Mouse (Mus musculus) midbrain, embryonic 10.5 days (tissue): ENCODE data around the gene Stradb. TPM values are rescaled to one million over a fixed set of nuclear protein-coding genes. Genes with fewer than 3 reads are reported as not detected.

Source experiments
- DNase-seq: peaks from one replicate; pipeline ENCODE4 v3.0.0-alpha.2; 2017; ENCODE audit warnings: low spot score
- H3K27ac ChIP-seq: fragments of 300-500 bp; sonication (generic); replicated peaks from 2 replicates; pipeline ENCODE4 v1.5.1; 2016; ENCODE audit warnings: mild to moderate bottlenecking
- H3K27me3 ChIP-seq: fragments of 300-500 bp; sonication (generic); 2 replicates; pipeline ENCODE4 v1.6.1; 2016; ENCODE audit warnings: low read depth, mild to moderate bottlenecking; ENCODE audit not compliant: poor library complexity, severe bottlenecking
- H3K36me3 ChIP-seq: fragments of 300-500 bp; sonication (generic); 2 replicates; pipeline ENCODE4 v1.6.1; 2016; ENCODE audit warnings: mild to moderate bottlenecking, moderate library complexity
- H3K4me1 ChIP-seq: fragments of 300-500 bp; sonication (generic); 2 replicates; pipeline ENCODE4 v1.6.1; 2016
- H3K4me3 ChIP-seq: fragments of 300-500 bp; sonication (generic); 2 replicates; pipeline ENCODE4 v1.5.1; 2016; ENCODE audit warnings: mild to moderate bottlenecking, moderate library complexity
- H3K9me3 ChIP-seq: fragments of 300-500 bp; sonication (generic); replicated peaks from 2 replicates; pipeline ENCODE4 v1.6.1; 2016; ENCODE audit warnings: mild to moderate bottlenecking
- WGBS: fragments of 180-500 bp; shearing (Covaris S2); methylation state at CpG from one replicate; pipeline ENCODE4 v1.1.7; 2016; 5-methylcytosine and 5-hydroxymethylcytosine counted together
- polyA plus RNA-seq: library from polyadenylated mRNA; unstranded; fragments of >200 nt; fragmentation: Nextera tagmentation; extraction: Ambion mirVana; gene quantifications from 2 replicates; pipeline ENCODE4 v1.2.1, GENCODE M21; 2016

Gene Stradb
- polyA plus RNA-seq, 1 experiment from 2014 or later: 26.8 TPM

- no peak for DNase-seq
- no peak overlapping the region for H3K27ac ChIP-seq
- no peaks in the 10 kb centered on the region for H3K27me3 ChIP-seq
- H3K4me1 ChIP-seq: peaks cover 66% of the 10 kb centered on the region
- WGBS: 77% methylated on average over 5 of the region's 5 CpGs
- H3K4me3 ChIP-seq: no peak overlapping the region
- no peaks in the 10 kb centered on the region for H3K36me3 ChIP-seq
- no peaks in the 10 kb centered on the region for H3K9me3 ChIP-seq
These were observed 3.3 kb upstream of the Stradb start for GRCm38 (mm10) chr1:58970054-58970453.

DNA sequence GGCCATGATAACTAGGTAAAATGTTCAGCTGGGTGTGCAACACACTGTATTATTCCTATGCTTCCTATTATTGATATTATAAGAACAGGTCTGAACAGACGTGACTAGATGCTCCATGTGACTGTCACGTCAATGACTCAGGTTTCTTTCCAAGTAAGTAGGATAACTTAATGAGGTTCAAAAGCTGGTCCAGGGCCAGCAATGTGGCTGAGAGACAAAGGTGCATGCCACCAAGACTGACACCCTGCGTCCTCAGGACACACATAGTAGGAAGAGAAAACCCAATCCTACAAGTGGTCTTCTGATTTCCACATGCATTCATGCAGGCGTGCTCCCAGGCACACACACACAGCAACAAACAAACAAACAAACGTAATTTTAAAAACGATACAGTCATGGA lies 2.2 kb upstream of the Stradb start:
- Histone ChIP-seq H3K27me3 (no peaks in the 10 kb centered on the region), H3K4me3 (no peak overlapping the region), H3K9me3 (no peaks in the 10 kb centered on the region), H3K4me1 (peaks cover 66% of the 10 kb centered on the region), H3K27ac (no peak overlapping the region), H3K36me3 (no peaks in the 10 kb centered on the region)
- WGBS: 90% methylated on average over 6 of the region's 6 CpGs
- no peak for DNase-seq

GRCm38 (mm10) chr1:58972851-58973365 lies 414 bp upstream of the Stradb start:
- no peaks in the 10 kb centered on the region for H3K27me3 ChIP-seq
- peak overlapping the region; percentile 76 for H3K4me3 ChIP-seq
- H3K36me3 ChIP-seq: no peaks in the 10 kb centered on the region
- H3K27ac ChIP-seq: peak overlapping the region; percentile 92
- DNase-seq: no peak
- H3K4me1 ChIP-seq: peaks cover 55% of the 10 kb centered on the region
- WGBS: under 1% methylated on average over 28 of the region's 28 CpGs
- no peaks in the 10 kb centered on the region for H3K9me3 ChIP-seq

DNA sequence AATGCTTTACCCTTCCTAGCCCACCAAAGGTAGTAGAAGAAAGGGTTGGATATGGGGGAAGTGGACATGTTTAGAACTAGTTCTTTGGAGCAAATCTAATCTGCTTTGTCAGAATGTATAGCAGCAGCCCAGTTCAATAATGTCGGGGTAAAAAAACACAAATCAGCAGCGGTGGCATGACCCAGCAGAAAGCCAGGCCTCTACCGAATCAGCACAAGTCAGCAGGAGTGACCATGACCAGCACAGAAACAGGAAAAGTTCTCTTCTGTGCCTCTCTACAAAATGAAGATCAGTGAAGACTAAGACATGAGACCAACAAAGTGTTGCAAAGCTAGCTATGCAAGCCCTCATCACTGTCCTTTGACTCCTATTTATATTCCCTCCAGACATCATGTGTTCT lies 9.0 kb downstream of the Stradb start:
- Histone ChIP-seq H3K36me3 (peaks cover 21% of the 10 kb centered on the region), H3K4me3 (no peak overlapping the region), H3K9me3 (no peaks in the 10 kb centered on the region), H3K4me1 (no peaks in the 10 kb centered on the region), H3K27ac (no peak overlapping the region), H3K27me3 (no peaks in the 10 kb centered on the region)
- no peak for DNase-seq
- WGBS: 88% methylated on average over 3 of the region's 3 CpGs

- no peak overlapping the region for H3K27ac ChIP-seq
- 86% methylated on average over 5 of the region's 5 CpGs for WGBS
- no peak overlapping the region for H3K4me3 ChIP-seq
- no peaks in the 10 kb centered on the region for H3K27me3 ChIP-seq
- H3K36me3 ChIP-seq: peaks cover 23% of the 10 kb centered on the region
- DNase-seq: no peak
- H3K4me1 ChIP-seq: no peaks in the 10 kb centered on the region
- no peaks in the 10 kb centered on the region for H3K9me3 ChIP-seq
These were observed 11.3 kb downstream of the Stradb start for GRCm38 (mm10) chr1:58984586-58984985.

GRCm38 (mm10) chr1:58993144-58993543 lies 19.8 kb downstream of the Stradb start:
- 92% methylated on average over 7 of the region's 7 CpGs for WGBS
- Histone ChIP-seq H3K9me3 (no peaks in the 10 kb centered on the region), H3K4me1 (no peaks in the 10 kb centered on the region), H3K27ac (no peak overlapping the region), H3K27me3 (no peaks in the 10 kb centered on the region), H3K4me3 (no peak overlapping the region), H3K36me3 (peaks cover 13% of the 10 kb centered on the region)
- DNase-seq: no peak

DNA sequence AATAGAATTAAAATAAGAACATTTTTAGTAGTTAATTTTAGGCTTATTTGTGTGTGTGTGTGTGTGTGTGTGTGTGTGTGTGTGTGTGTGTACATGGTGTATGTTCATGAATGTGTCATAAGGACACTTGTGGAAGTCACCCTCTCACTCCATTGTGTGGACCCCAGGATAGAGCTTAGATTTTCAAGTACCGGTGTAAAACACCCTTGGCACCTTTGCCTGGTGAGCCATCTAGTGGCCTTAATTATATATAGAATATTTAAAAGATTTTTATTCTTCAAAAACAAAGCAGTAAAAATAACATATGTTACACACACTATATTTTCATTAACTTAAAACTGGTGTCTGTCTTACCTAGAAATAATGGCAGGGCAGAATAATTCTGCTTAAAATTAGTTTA lies 20.4 kb downstream of the Stradb start:
- WGBS: 47% methylated on average over 1 of the region's 1 CpGs
- Histone ChIP-seq H3K9me3 (no peaks in the 10 kb centered on the region), H3K4me1 (no peaks in the 10 kb centered on the region), H3K27me3 (no peaks in the 10 kb centered on the region), H3K27ac (no peak overlapping the region), H3K36me3 (peaks cover 12% of the 10 kb centered on the region), H3K4me3 (no peak overlapping the region)
- DNase-seq: no peak

DNA sequence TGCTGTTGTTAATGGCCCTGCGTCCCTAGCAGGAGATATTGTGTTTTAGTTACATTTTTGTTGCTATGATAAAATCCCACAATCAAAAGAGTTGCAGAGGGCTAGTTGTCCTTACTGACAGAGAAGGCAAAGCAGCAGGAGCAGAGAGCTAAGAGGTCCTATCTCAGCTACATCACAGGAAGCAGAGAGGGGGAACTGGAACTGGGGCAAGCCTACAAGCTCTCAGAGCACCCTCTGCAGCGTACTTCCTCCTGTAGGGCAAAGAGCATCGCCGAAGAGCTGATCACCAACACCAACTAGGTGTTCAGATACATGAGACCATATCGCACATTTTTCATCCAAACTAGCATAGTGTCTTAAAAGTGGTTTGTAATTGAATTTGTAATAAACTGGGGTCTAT lies 22.0 kb downstream of the Stradb start:
- H3K36me3 ChIP-seq: peaks cover 12% of the 10 kb centered on the region
- H3K27me3 ChIP-seq: no peaks in the 10 kb centered on the region
- no peak overlapping the region for H3K4me3 ChIP-seq
- H3K4me1 ChIP-seq: no peaks in the 10 kb centered on the region
- DNase-seq: no peak
- H3K27ac ChIP-seq: no peak overlapping the region
- no peaks in the 10 kb centered on the region for H3K9me3 ChIP-seq
- 87% methylated on average over 5 of the region's 5 CpGs for WGBS

DNA sequence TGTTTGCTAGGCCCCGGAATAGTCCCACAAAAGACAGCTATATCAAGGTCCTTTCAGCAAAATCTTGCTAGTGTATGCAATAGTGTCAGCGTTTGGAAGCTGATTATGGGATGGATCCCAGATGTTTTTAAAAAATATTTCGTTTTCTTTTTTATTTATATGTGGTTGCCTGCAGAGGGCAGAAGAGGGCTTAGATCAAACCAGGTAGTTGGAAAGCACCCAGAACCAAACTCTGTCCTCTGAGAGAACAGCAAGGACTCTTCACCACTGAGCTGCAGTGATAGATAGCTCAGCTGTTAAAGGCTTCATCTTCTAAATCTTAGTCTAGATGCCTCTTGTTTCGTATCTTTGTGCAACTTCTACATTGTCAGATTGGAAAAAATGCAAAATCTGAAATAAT lies 35.9 kb downstream of the Stradb start:
- DNase-seq: no peak
- H3K27me3 ChIP-seq: no peaks in the 10 kb centered on the region
- 45% methylated on average over 4 of the region's 4 CpGs for WGBS
- H3K4me3 ChIP-seq: no peak overlapping the region
- H3K27ac ChIP-seq: no peak overlapping the region
- H3K36me3 ChIP-seq: no peaks in the 10 kb centered on the region
- H3K4me1 ChIP-seq: no peaks in the 10 kb centered on the region
- H3K9me3 ChIP-seq: no peaks in the 10 kb centered on the region

DNA sequence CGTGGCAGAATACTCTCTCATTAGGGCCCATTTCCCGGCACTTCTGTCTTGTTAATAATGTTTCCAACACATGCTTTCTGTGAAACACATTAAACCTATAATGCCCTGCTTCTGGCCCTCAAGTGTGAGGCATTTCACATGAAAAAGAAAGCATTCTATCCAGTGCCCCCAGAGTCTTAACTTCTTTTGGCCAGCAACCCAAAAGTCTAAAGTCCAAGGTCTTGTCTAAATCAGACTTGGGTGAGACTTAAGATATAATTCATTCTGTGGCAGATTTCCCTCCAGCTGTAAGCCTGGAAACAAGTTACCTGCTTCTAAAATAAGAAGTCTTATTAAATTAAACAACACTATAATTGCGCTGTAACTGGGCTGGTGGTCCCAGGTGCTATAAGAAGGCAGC lies 48.2 kb downstream of the Stradb start:
- WGBS: 90% methylated on average over 3 of the region's 3 CpGs
- Histone ChIP-seq H3K4me1 (no peaks in the 10 kb centered on the region), H3K27ac (no peak overlapping the region), H3K4me3 (no peak overlapping the region), H3K36me3 (no peaks in the 10 kb centered on the region), H3K9me3 (no peaks in the 10 kb centered on the region), H3K27me3 (no peaks in the 10 kb centered on the region)
- no peak for DNase-seq

- DNase-seq: no peak
- Histone ChIP-seq H3K36me3 (no peaks in the 10 kb centered on the region), H3K4me1 (no peaks in the 10 kb centered on the region), H3K4me3 (no peak overlapping the region), H3K27ac (no peak overlapping the region), H3K9me3 (no peaks in the 10 kb centered on the region), H3K27me3 (no peaks in the 10 kb centered on the region)
- WGBS: 91% methylated on average over 5 of the region's 5 CpGs
These were observed 64.4 kb downstream of the Stradb start for GRCm38 (mm10) chr1:59037723-59038122.

Other genes with a start within 250 kb of the Stradb start
- 10.0 TPM in 2 replicates for gene Casp8, start 178.1 kb upstream of the Stradb start, polyA plus RNA-seq
- 8.9 and 11.3 TPM in 2 replicates for gene Trak2, start 92 bp upstream of the Stradb start, polyA plus RNA-seq
- not detected in 2 replicates for gene C2cd6, start 121.4 kb downstream of the Stradb start, polyA plus RNA-seq
- gene Tmem237, start 146.9 kb downstream of the Stradb start, polyA plus RNA-seq: 52.8 TPM in 2 replicates
- 0.25 and 0.33 TPM in 2 replicates for gene Mpp4, start 189.9 kb downstream of the Stradb start, polyA plus RNA-seq